Mouse (Mus musculus) MEL (cell line): ENCODE results near the gene Fkbp6. TPM values are rescaled to one million over a fixed set of nuclear protein-coding genes. Genes with fewer than 3 reads are reported as not detected.

ENCODE experiments used
- DNase-seq: peaks from one replicate; pipeline ENCODE4 v3.0.0; 2011; ENCODE audit warnings: low read depth, low spot score
- H3K27ac ChIP-seq: 2 replicates; pipeline ENCODE4 v1.5.1; 2012; ENCODE audit warnings: low read depth, mild to moderate bottlenecking, control low read depth, low read length, moderate library complexity; ENCODE audit not compliant: control insufficient read depth
- H3K27me3 ChIP-seq, 2 experiments: fragments of 150-350 bp in 1 of 2; sonication (generic) in 1 of 2; 2 replicates each; pipeline ENCODE4 v1.6.1; 2012; ENCODE audit warnings: low read length in 2 of 2, mild to moderate bottlenecking in 2 of 2, improper control_type of control experiment in 1 of 2, moderate library complexity in 1 of 2; ENCODE audit not compliant: insufficient read depth in 2 of 2, control insufficient read depth in 1 of 2
- H3K36me3 ChIP-seq, 2 experiments: 2 replicates each; pipeline ENCODE4 v1.6.1; 2012 to 2014; ENCODE audit warnings: low read length in 2 of 2, improper control_type of control experiment in 1 of 2, inconsistent platforms in 1 of 2, mild to moderate bottlenecking in 1 of 2; ENCODE audit not compliant: insufficient read depth in 2 of 2, control insufficient read depth in 1 of 2
- H3K4me1 ChIP-seq, 2 experiments: fragments of 150-350 bp in 1 of 2; sonication (generic) in 1 of 2; 2 replicates each; pipeline ENCODE4 v1.6.1; 2012; ENCODE audit warnings: low read length in 2 of 2, improper control_type of control experiment in 1 of 2, mild to moderate bottlenecking in 1 of 2; ENCODE audit not compliant: insufficient read depth in 2 of 2, control insufficient read depth in 1 of 2
- H3K4me3 ChIP-seq, 2 experiments: fragments of 150-350 bp in 1 of 2; sonication (generic) in 1 of 2; 2 replicates each; pipeline ENCODE4 v1.5.1; 2012; ENCODE audit warnings: low read depth in 2 of 2, low read length in 2 of 2, mild to moderate bottlenecking in 2 of 2, moderate library complexity in 2 of 2, control low read depth in 1 of 2, improper control_type of control experiment in 1 of 2; ENCODE audit not compliant: control insufficient read depth in 1 of 2, insufficient read depth in 1 of 2
- H3K79me2 ChIP-seq: 2 replicates; pipeline ENCODE4 v1.6.1; 2012; ENCODE audit warnings: mild to moderate bottlenecking, low read length, moderate library complexity; ENCODE audit not compliant: control insufficient read depth, poor library complexity, insufficient read depth
- H3K9ac ChIP-seq: 2 replicates; pipeline ENCODE4 v1.6.1; 2012; ENCODE audit warnings: low read depth, mild to moderate bottlenecking, control low read depth, low read length, moderate library complexity; ENCODE audit not compliant: control insufficient read depth, poor library complexity, severe bottlenecking
- H3K9me3 ChIP-seq: fragments of 150-350 bp; sonication (generic); replicated peaks from 2 replicates; pipeline ENCODE4 v1.6.1; 2012; ENCODE audit warnings: mild to moderate bottlenecking, low read length, improper control_type of control experiment, moderate library complexity; ENCODE audit not compliant: insufficient read depth
- BHLHE40 ChIP-seq: IDR thresholded peaks from 2 replicates; pipeline ENCODE4 v1.6.1; 2012; ENCODE audit warnings: low read depth, mild to moderate bottlenecking, inconsistent platforms, low read length, improper control_type of control experiment, borderline replicate concordance
- CHD1 ChIP-seq: IDR thresholded peaks from 2 replicates; pipeline ENCODE4 v1.6.1; 2012; ENCODE audit warnings: low read depth, mild to moderate bottlenecking, inconsistent platforms, low read length, improper control_type of control experiment
- CHD2 ChIP-seq: IDR thresholded peaks from 2 replicates; pipeline ENCODE4 v1.6.1; 2011; ENCODE audit warnings: low read length, improper control_type of control experiment
- CTCF ChIP-seq, 3 experiments: IDR thresholded peaks in 2 of 3; conservative IDR thresholded peaks in 1 of 3; 2 replicates each; pipeline ENCODE4 v1.5.1; 2011 to 2012; ENCODE audit warnings: low read length in 3 of 3, low read depth in 2 of 3, mild to moderate bottlenecking in 2 of 3, improper control_type of control experiment in 1 of 3, inconsistent platforms in 1 of 3, mixed read lengths in 1 of 3, moderate library complexity in 1 of 3; ENCODE audit not compliant: control insufficient read depth in 1 of 3, insufficient read depth in 1 of 3, poor library complexity in 1 of 3, severe bottlenecking in 1 of 3
- ELF1 ChIP-seq: IDR thresholded peaks from 2 replicates; pipeline ENCODE4 v1.6.1; 2014; ENCODE audit warnings: low read depth, mild to moderate bottlenecking, inconsistent platforms, low read length, improper control_type of control experiment, moderate library complexity
- GABPA ChIP-seq: IDR thresholded peaks from 2 replicates; pipeline ENCODE4 v1.6.1; 2012; ENCODE audit warnings: low read depth, mild to moderate bottlenecking, inconsistent platforms, low read length, improper control_type of control experiment, moderate library complexity
- HCFC1 ChIP-seq: IDR thresholded peaks from 2 replicates; pipeline ENCODE4 v1.6.1; 2012; ENCODE audit warnings: low read depth, mild to moderate bottlenecking, inconsistent platforms, low read length, improper control_type of control experiment, moderate library complexity
- JUND ChIP-seq: IDR thresholded peaks from 2 replicates; pipeline ENCODE4 v1.6.1; 2011; ENCODE audit warnings: low read depth, mild to moderate bottlenecking, improper control_type of control experiment, low read length
- MAFK ChIP-seq: IDR thresholded peaks from 2 replicates; pipeline ENCODE4 v1.6.1; 2011; ENCODE audit warnings: low read depth, mild to moderate bottlenecking, low read length, improper control_type of control experiment, borderline replicate concordance
- MAX ChIP-seq: IDR thresholded peaks from 2 replicates; pipeline ENCODE4 v1.6.1; 2011; ENCODE audit warnings: low read length, improper control_type of control experiment
- MEF2A ChIP-seq: IDR thresholded peaks from 2 replicates; pipeline ENCODE4 v1.6.1; 2014; ENCODE audit warnings: low read depth, mild to moderate bottlenecking, inconsistent platforms, low read length, improper control_type of control experiment; ENCODE audit not compliant: poor library complexity, insufficient replicate concordance, severe bottlenecking; ENCODE audit errors: extremely low read depth
- MXI1 ChIP-seq: IDR thresholded peaks from 2 replicates; pipeline ENCODE4 v1.6.1; 2011; ENCODE audit warnings: mild to moderate bottlenecking, low read depth, low read length, improper control_type of control experiment
- MYC ChIP-seq: IDR thresholded peaks from 2 replicates; pipeline ENCODE4 v1.6.1; 2011; ENCODE audit warnings: low read depth, mild to moderate bottlenecking, low read length, improper control_type of control experiment, moderate library complexity
- NELFE ChIP-seq: IDR thresholded peaks from 2 replicates; pipeline ENCODE4 v1.6.1; 2011; ENCODE audit warnings: low read depth, low read length, improper control_type of control experiment
- NRF1 ChIP-seq: IDR thresholded peaks from 2 replicates; pipeline ENCODE4 v1.6.1; 2014; ENCODE audit warnings: low read depth, mild to moderate bottlenecking, inconsistent platforms, low read length, improper control_type of control experiment, moderate library complexity; ENCODE audit not compliant: poor library complexity, insufficient read depth, severe bottlenecking
- POLR2AphosphoS2 ChIP-seq: IDR thresholded peaks from 2 replicates; pipeline ENCODE4 v1.6.1; 2011; ENCODE audit warnings: low read length, improper control_type of control experiment
- RAD21 ChIP-seq: IDR thresholded peaks from 2 replicates; pipeline ENCODE4 v1.6.1; 2011; ENCODE audit warnings: mild to moderate bottlenecking, low read depth, low read length, improper control_type of control experiment
- RCOR1 ChIP-seq: IDR thresholded peaks from 2 replicates; pipeline ENCODE4 v1.6.1; 2012; ENCODE audit warnings: low read depth, mild to moderate bottlenecking, inconsistent platforms, low read length, improper control_type of control experiment
- SIN3A ChIP-seq: IDR thresholded peaks from 2 replicates; pipeline ENCODE4 v1.6.1; 2012; ENCODE audit warnings: low read length, improper control_type of control experiment, inconsistent platforms
- SMC3 ChIP-seq: IDR thresholded peaks from 2 replicates; pipeline ENCODE4 v1.6.1; 2011; ENCODE audit warnings: low read depth, low read length, improper control_type of control experiment
- TCF12 ChIP-seq: IDR thresholded peaks from 2 replicates; pipeline ENCODE4 v1.6.1; 2014; ENCODE audit warnings: low read depth, mild to moderate bottlenecking, inconsistent platforms, low read length, improper control_type of control experiment, moderate library complexity
- USF2 ChIP-seq, 2 experiments: IDR thresholded peaks; 2 replicates each; pipeline ENCODE4 v1.6.1; 2011 to 2012; ENCODE audit warnings: improper control_type of control experiment in 2 of 2, low read length in 2 of 2, borderline replicate concordance in 1 of 2, inconsistent platforms in 1 of 2, low read depth in 1 of 2, mild to moderate bottlenecking in 1 of 2; ENCODE audit not compliant: insufficient read depth in 1 of 2
- ZKSCAN1 ChIP-seq: IDR thresholded peaks from 2 replicates; pipeline ENCODE4 v1.6.1; 2012; ENCODE audit warnings: low read depth, mild to moderate bottlenecking, inconsistent platforms, low read length, improper control_type of control experiment, moderate library complexity
- ZNF384 ChIP-seq: IDR thresholded peaks from 2 replicates; pipeline ENCODE4 v1.6.1; 2012; ENCODE audit warnings: low read depth, mild to moderate bottlenecking, inconsistent platforms, low read length, improper control_type of control experiment
- polyA plus RNA-seq, 2 experiments: library from polyadenylated mRNA; stranded (reverse) in 1 of 2; unstranded in 1 of 2; fragments of >175 nt in 1 of 2; fragments of >200 nt in 1 of 2; gene quantifications; 2 replicates each; pipeline versions ENCODE4 v1.2.1 to v1.2.4; 2012; ENCODE audit warnings: low replicate concordance in 2 of 2, low read depth in 1 of 2; ENCODE audit not compliant: insufficient read length in 2 of 2, insufficient read depth in 1 of 2, missing spikeins in 1 of 2
- total RNA-seq: library from RNA; depleted of rRNA; stranded (reverse); fragments of 300-350 nt; gene quantifications from 2 replicates; pipeline ENCODE4 v1.2.3, GENCODE M21; 2012

The Fkbp6 gene
- total and polyA plus RNA-seq, 3 experiments, result 0.10 to 0.19 TPM; not detected in 1

DNA sequence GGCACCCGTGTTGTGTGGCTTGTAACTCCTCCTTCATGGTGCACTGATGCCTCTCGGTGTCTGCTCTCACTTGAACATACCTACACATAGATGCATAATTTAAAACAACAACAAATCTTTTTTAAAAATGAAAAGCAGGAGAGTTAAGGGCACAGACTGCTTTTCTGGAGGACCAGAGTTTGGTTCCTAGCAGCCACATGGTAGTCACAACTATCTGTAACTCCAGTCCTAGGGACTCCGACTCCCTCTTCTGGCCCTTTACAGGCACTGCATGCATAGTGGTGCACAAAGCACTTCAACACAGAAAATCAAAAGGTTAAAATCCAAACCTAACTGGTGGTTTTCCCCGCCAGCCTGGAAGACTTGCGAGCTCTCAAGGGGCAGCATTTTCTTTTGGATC lies 23.8 kb upstream of the Fkbp6 start:
- Histone ChIP-seq H3K4me3 (no peak overlapping the region), H3K4me1 (peaks cover 0 to 4% of the 10 kb centered on the region in 2 experiments; a peak in 3 of 4 replicates), H3K36me3 (peaks cover 2 to 4% of the 10 kb centered on the region in 2 experiments; a peak in 2 of 4 replicates), H3K9me3 (no peaks in the 10 kb centered on the region), H3K27me3 (no peaks in the 10 kb centered on the region), H3K27ac (no peak overlapping the region), H3K9ac (no peak overlapping the region), H3K79me2 (peaks cover 19% of the 10 kb centered on the region)
- DNase-seq, result peak; percentile 61
- TF ChIP-seq JUND (no peak), BHLHE40 (no peak), CHD1 (no peak), ZKSCAN1 (no peak), CTCF (IDR thresholded peaks at IDR 0.05 in 2 of 3, conservative IDR thresholded peaks at IDR 0.05 in 1 of 3; ENCODE audit: control insufficient read depth in 1 of 3, insufficient read depth in 1 of 3, low read depth in 2 of 3, low read length in 3 of 3, poor library complexity in 1 of 3, severe bottlenecking in 1 of 3) (peak; percentile 32 to 53 (median 50); a peak in 5 of 6 replicates), RAD21 (peak; percentile 1; the same call in 1 of the 2 replicates), NRF1 (no peak), POLR2AphosphoS2 (no peak), SMC3 (0 out of 2 replicates have a peak, but pooled peaks have one; percentile 7), USF2 (IDR thresholded peaks at IDR 0.05; ENCODE audit: borderline replicate concordance in 1 of 2, insufficient read depth in 1 of 2, low read depth in 1 of 2, low read length in 2 of 2) (no peak), CHD2 (no peak)

DNA sequence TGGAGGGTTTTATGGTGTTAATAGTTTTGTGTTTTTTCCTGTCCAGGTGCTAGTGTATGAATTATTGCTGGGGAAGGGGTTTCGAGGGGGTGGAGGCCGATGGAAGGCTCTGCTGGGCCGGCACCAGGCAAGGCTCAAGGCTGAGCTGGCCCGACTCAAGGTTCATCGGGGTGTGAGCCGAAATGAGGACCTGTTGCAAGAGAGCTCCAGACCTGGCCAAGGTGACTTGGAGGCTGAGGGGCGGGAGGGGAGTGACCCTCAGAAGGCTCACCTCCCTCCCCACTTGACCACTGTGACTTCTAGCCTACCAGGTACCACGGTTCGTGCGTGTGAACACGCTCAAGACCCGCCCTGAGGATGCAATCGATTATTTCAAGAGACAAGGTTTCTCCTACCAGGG lies 21.4 kb upstream of the Fkbp6 start:
- TF ChIP-seq GABPA, result no peak
- Histone ChIP-seq H3K9me3 (no peaks in the 10 kb centered on the region), H3K4me1 (peaks cover 0 to 4% of the 10 kb centered on the region in 2 experiments; a peak in 3 of 4 replicates), H3K36me3 (peaks cover 2 to 4% of the 10 kb centered on the region in 2 experiments; a peak in 2 of 4 replicates), H3K27ac (no peak overlapping the region), H3K9ac (no peak overlapping the region), H3K79me2 (peaks cover 19% of the 10 kb centered on the region), H3K4me3 (no peak overlapping the region), H3K27me3 (no peaks in the 10 kb centered on the region)
- DNase-seq, result no peak

DNA sequence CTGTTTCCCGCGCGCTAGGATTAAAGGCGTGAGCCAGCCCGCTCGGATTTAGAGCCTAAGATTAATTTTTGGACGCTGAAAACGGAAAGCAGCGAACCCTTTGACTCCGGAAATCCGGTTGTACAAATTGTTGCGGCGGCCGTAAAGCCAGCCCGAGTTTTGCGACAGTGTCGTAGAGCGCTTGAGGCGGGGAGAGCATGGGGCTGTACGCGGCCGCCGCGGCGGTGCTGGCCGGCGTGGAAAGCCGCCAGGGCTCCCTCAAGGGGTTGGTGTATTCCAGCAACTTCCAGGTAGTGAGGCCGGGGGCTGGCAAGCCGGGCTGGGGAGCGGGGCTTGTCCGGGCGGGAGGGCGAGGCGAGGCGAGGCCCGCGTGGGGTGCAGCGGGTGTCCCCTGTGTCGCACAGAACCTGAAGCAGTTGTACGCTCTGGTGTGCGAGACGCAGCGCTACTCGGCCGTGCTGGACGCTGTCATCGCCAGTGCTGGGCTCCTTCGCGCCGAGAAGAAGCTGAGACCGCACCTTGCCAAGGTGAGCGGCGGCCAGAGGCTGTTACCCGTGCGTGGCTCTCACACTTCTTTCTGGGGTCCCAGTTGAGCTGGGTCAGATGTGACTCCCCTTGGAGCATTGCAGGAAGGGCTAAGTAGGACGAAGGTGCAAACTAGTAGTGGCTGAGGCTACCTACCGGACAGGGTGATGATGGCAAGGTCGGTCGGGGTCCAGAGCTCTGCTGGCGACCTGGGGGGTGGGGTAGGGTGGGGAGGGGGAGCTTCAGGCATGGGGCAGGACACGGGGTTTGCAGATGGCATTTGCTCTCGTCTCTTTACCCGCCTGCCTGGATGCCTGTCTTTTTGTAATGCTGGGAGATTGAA lies 20.2 kb upstream of the Fkbp6 start, which contains the start of gene Nsun5:
Nsun5 (plus strand) TSS at position 167 of the 868 bp plus-strand sequence.
- H3K9ac ChIP-seq, result peak within 1 kb of the TSS; percentile 94
- peak within 1 kb of the TSS; percentile 90 for H3K27ac ChIP-seq
- peaks cover 2% of the 10 kb centered on the region in 2 experiments; a peak in 2 of 4 replicates for H3K36me3 ChIP-seq
- peaks cover 0 to 4% of the 10 kb centered on the region in 2 experiments; a peak in 3 of 4 replicates for H3K4me1 ChIP-seq
- no peaks in the 10 kb centered on the region for H3K27me3 ChIP-seq
- peak within 1 kb of the TSS; percentile 61 to 90 for H3K4me3 ChIP-seq
- H3K9me3 ChIP-seq, result no peaks in the 10 kb centered on the region
- DNase-seq, result peak; percentile 97
- H3K79me2 ChIP-seq, result peaks cover 19% of the 10 kb centered on the region
- TF ChIP-seq MYC (peak; percentile 76; the same call in 1 of the 2 replicates), TCF12 (peak; percentile 70), GABPA (no peak), MEF2A (no peak), HCFC1 (peak; percentile 96), MAFK (no peak), MAX (peak; percentile 72), NRF1 (no peak), ELF1 (peak; percentile 93), ZNF384 (no peak), SIN3A (peak; percentile 94), MXI1 (peak; percentile 91), BHLHE40 (no peak), NELFE (peak; percentile 90), RCOR1 (no peak)
